Mouse (Mus musculus) hindbrain, embryonic 11.5 days (tissue): ENCODE data around the gene Gm42791. TPM values are rescaled to one million over a fixed set of nuclear protein-coding genes. Genes with fewer than 3 reads are reported as not detected.

Source experiments
- ATAC-seq: fragments of 200-750 bp; cut with Nextera tagmentation; 2 replicates; pipeline ENCODE4 v1.8.0; 2017; ENCODE audit warnings: mild to moderate bottlenecking, moderate TSS enrichment, moderate library complexity; ENCODE audit not compliant: low FRiP score
- DNase-seq: peaks from one replicate; pipeline ENCODE4 v3.0.0-alpha.2; 2015; ENCODE audit warnings: low spot score
- H3K27ac ChIP-seq: fragments of 300-500 bp; sonication (generic); 2 replicates; pipeline ENCODE4 v1.5.1; 2014; ENCODE audit warnings: mild to moderate bottlenecking, low read depth, low read length
- H3K27me3 ChIP-seq: fragments of 300-500 bp; sonication (generic); 2 replicates; pipeline ENCODE4 v1.6.1; 2014; ENCODE audit warnings: mild to moderate bottlenecking, low read length, moderate library complexity, mixed read lengths; ENCODE audit not compliant: control insufficient read depth, insufficient read depth
- H3K36me3 ChIP-seq: fragments of 300-500 bp; sonication (generic); 2 replicates; pipeline ENCODE4 v1.6.1; 2014; ENCODE audit warnings: mild to moderate bottlenecking, low read length, moderate library complexity, mixed read lengths; ENCODE audit not compliant: control insufficient read depth, insufficient read depth
- H3K4me1 ChIP-seq: fragments of 300-500 bp; sonication (generic); replicated peaks from 2 replicates; pipeline ENCODE4 v1.6.1; 2014; ENCODE audit warnings: low read length, mixed read lengths; ENCODE audit not compliant: control insufficient read depth, insufficient read depth
- H3K4me2 ChIP-seq: fragments of 300-500 bp; sonication (generic); replicated peaks from 2 replicates; pipeline ENCODE4 v1.6.1; 2014; ENCODE audit warnings: mild to moderate bottlenecking, low read depth, low read length
- H3K4me3 ChIP-seq: fragments of 300-500 bp; sonication (generic); 2 replicates; pipeline ENCODE4 v1.5.1; 2014; ENCODE audit warnings: low read depth, low read length
- H3K9ac ChIP-seq: fragments of 300-500 bp; sonication (generic); 2 replicates; pipeline ENCODE4 v1.6.1; 2014; ENCODE audit warnings: low read depth, low read length
- H3K9me3 ChIP-seq: fragments of 300-500 bp; sonication (generic); 2 replicates; pipeline ENCODE4 v1.6.1; 2016; ENCODE audit warnings: low read length; ENCODE audit not compliant: control insufficient read depth
- WGBS: fragments of 180-500 bp; shearing (Covaris S2); extraction: QIAGEN DNeasy Blood & Tissue Kit; methylation state at CpG from one replicate; pipeline ENCODE4 v1.1.7; 2014; 5-methylcytosine and 5-hydroxymethylcytosine counted together
- polyA plus RNA-seq: library from polyadenylated mRNA; unstranded; fragments of >200 nt; fragmentation: Nextera tagmentation; extraction: Ambion mirVana; gene quantifications from 2 replicates; pipeline ENCODE4 v1.2.1, GENCODE M21; 2014

The Gm42791 gene
- polyA plus RNA-seq, 1 experiment from 2014 or later = not detected

DNA sequence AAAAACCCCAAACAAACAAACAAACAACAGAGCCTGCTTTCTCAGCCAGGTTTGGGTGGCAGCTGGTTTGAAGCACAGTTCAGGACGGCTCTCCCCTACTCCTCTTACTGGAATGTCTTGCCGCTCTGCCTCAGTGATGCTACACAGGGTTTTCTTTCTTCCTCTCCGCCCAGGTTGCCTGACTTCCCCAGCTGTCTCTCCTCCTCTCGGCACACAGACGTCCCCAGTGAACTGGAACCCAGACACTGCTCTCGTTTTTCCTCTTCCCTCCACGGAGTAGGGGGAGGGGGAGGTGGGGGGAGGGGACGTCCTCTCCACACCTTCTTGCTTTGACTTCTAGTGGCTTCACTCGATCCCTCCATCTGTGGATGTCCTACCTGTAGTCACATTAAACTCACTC is 10.1 kb upstream of the Gm42791 start:
- DNase-seq (no peak), ATAC-seq (no peak)
- Histone ChIP-seq H3K36me3 (no peaks in the 10 kb centered on the region), H3K9ac (no peak overlapping the region), H3K27ac (no peak overlapping the region), H3K4me2 (no peak overlapping the region), H3K9me3 (no peaks in the 10 kb centered on the region), H3K4me1 (no peaks in the 10 kb centered on the region; the same call in 1 of the 2 replicates), H3K4me3 (no peak overlapping the region), H3K27me3 (no peaks in the 10 kb centered on the region)
- 34% methylated on average over 9 of the region's 9 CpGs for WGBS

DNA sequence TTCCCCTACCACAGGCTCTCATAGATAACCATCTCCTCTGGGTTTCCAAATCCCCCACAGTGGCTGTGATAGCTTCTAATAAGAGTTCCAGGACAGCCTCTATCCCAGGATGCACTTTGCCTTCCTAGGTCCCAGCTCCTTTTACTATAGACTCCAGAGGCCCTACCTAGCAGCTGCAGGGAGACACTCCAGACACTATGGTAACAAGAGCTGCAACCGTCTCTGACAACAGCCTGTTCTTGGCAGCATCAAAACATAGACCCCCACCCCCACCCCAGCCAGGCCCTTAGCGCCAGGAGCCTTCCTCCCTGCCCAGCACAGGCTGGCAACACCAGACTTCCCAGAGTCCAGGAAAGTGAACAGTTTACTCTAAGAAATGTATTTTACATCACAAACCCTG is 8.2 kb upstream of the Gm42791 start:
- ATAC-seq (no peak), DNase-seq (no peak)
- WGBS = 43% methylated on average over 2 of the region's 2 CpGs
- H3K9ac ChIP-seq = no peak overlapping the region
- H3K4me1 ChIP-seq = no peaks in the 10 kb centered on the region; the same call in 1 of the 2 replicates
- H3K4me2 ChIP-seq = no peak overlapping the region
- H3K4me3 ChIP-seq = no peak overlapping the region
- H3K27me3 ChIP-seq = no peaks in the 10 kb centered on the region
- H3K9me3 ChIP-seq = no peaks in the 10 kb centered on the region
- H3K36me3 ChIP-seq = no peaks in the 10 kb centered on the region
- H3K27ac ChIP-seq = no peak overlapping the region

GRCm38 (mm10) chr5:149002803-149003115 is 7.8 kb upstream of the Gm42791 start:
- DNase-seq (no peak), ATAC-seq (no peak)
- no peaks in the 10 kb centered on the region for H3K27me3 ChIP-seq
- 72% methylated on average over 6 of the region's 6 CpGs for WGBS
- H3K4me3 ChIP-seq = no peak overlapping the region
- H3K36me3 ChIP-seq = no peaks in the 10 kb centered on the region
- H3K9ac ChIP-seq = no peak overlapping the region
- H3K9me3 ChIP-seq = no peaks in the 10 kb centered on the region
- no peak overlapping the region for H3K4me2 ChIP-seq
- no peak overlapping the region for H3K27ac ChIP-seq
- no peaks in the 10 kb centered on the region; the same call in 1 of the 2 replicates for H3K4me1 ChIP-seq

DNA sequence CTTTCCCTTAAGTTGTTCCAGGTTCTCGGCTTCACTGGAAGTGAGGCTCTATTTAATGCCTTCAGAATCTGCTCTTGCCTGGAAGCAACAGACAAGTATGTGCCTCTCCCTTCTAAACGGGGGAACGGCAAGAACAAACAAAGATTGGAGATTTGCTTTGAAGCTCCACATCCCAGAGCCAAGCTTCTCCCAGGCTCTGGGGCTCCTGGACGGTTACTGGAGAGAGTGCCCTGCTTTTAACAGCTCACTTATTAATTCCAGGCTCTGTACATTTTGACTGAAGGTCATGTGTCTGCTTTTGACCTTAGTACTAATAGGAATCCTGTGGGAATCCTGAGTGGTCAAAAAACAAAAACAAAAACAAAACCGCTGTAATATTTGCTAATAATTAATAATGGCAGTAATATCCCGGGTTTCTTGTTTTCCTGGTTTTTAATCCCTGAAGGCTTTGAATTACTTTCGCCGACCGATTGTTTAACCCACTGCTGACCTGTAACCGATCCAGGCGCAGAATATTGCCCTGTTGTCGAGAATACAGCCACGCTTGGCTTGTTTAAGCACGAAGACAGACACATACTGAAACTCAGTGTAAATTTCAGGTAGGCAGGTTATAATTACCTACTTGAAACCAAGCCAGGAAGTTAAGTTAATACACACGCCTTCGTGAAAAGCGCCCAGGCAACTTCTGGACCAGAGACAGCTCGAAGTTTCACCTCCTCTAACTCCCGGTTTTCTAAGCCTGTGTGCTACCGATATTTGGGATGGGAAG is 7.3 kb upstream of the Gm42791 start:
- H3K4me2 ChIP-seq = no peak overlapping the region
- H3K9me3 ChIP-seq = no peaks in the 10 kb centered on the region
- DNase-seq (no peak), ATAC-seq (no peak)
- no peak overlapping the region for H3K9ac ChIP-seq
- no peak overlapping the region for H3K4me3 ChIP-seq
- no peaks in the 10 kb centered on the region for H3K36me3 ChIP-seq
- no peaks in the 10 kb centered on the region; the same call in 1 of the 2 replicates for H3K4me1 ChIP-seq
- no peaks in the 10 kb centered on the region for H3K27me3 ChIP-seq
- H3K27ac ChIP-seq = no peak overlapping the region
- WGBS = 69% methylated on average over 20 of the region's 20 CpGs

DNA sequence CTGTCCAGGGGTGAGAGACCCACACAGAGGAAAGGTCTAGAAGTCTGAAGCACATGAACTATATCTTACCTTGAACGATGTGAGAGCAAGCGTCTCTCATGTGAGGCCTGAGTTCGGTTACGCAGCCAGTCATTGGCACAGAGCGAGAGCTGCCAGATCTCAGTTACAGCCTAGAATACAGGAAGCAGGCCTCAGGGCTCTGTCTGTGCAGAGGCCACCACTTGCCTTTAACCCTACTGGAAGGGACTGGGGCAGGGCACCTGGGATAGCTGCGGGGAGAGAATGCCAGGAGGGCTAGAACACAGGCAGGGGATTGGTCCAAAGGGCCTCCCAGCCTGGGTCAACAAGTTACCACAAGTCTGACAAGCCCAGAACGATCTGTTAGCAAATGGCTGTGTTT is 4.9 kb upstream of the Gm42791 start:
- Histone ChIP-seq H3K4me3 (no peak overlapping the region), H3K9me3 (no peaks in the 10 kb centered on the region), H3K9ac (no peak overlapping the region), H3K36me3 (no peaks in the 10 kb centered on the region), H3K4me2 (no peak overlapping the region), H3K27me3 (no peaks in the 10 kb centered on the region), H3K4me1 (peaks cover 4% of the 10 kb centered on the region; the same call in 1 of the 2 replicates), H3K27ac (no peak overlapping the region)
- DNase-seq (no peak), ATAC-seq (no peak)
- 95% methylated on average over 7 of the region's 7 CpGs for WGBS

DNA sequence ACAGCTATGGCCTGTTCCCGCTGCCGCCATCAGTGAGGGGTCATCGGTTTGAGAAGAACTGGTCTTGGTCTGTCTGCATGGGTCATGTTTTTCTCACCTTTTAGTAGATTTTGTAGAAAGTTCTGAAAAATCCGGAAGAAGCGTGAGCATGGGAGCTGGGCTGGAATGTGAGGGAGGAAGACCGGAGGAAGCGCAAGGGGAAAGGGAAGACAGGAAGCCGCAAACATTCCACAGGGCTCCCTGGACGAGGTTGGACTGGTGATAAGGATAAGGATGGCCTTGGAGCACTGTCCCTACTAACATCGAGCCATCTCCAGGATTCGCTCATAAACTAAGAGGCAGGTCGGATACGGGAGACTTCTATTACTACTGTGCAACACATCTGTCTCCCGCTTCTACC is 3.6 kb upstream of the Gm42791 start:
- no peaks in the 10 kb centered on the region for H3K36me3 ChIP-seq
- no peak overlapping the region for H3K9ac ChIP-seq
- H3K27ac ChIP-seq = no peak overlapping the region
- no peaks in the 10 kb centered on the region for H3K27me3 ChIP-seq
- no peak overlapping the region for H3K4me2 ChIP-seq
- no peaks in the 10 kb centered on the region for H3K9me3 ChIP-seq
- no peak overlapping the region for H3K4me3 ChIP-seq
- DNase-seq = no peak
- no peak for ATAC-seq
- H3K4me1 ChIP-seq = peaks cover 4% of the 10 kb centered on the region; the same call in 1 of the 2 replicates
- WGBS = 90% methylated on average over 14 of the region's 14 CpGs

DNA sequence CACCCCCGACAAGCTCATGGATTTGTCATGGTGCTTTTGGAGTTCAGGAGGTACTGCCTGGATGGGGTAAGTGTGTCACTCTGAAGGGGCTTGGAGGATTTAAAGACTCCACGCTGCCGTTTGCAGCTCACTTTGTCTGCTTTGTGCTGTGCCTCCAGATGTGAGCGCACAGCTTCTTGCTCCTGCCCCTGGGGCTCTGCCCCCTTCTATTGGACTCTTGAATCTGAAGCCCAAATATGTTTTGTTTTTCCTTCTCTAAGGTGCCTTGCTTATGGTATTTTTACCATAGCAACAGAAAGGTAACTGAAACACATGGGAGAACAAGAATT is 1.7 kb upstream of the Gm42791 start:
- H3K27ac ChIP-seq = no peak overlapping the region
- H3K4me2 ChIP-seq = no peak overlapping the region
- H3K9ac ChIP-seq = no peak overlapping the region
- H3K9me3 ChIP-seq = no peaks in the 10 kb centered on the region
- 67% methylated on average over 4 of the region's 4 CpGs for WGBS
- H3K36me3 ChIP-seq = no peaks in the 10 kb centered on the region
- H3K27me3 ChIP-seq = no peaks in the 10 kb centered on the region
- DNase-seq = no peak
- H3K4me3 ChIP-seq = no peak overlapping the region
- peaks cover 4% of the 10 kb centered on the region; the same call in 1 of the 2 replicates for H3K4me1 ChIP-seq
- ATAC-seq = no peak

DNA sequence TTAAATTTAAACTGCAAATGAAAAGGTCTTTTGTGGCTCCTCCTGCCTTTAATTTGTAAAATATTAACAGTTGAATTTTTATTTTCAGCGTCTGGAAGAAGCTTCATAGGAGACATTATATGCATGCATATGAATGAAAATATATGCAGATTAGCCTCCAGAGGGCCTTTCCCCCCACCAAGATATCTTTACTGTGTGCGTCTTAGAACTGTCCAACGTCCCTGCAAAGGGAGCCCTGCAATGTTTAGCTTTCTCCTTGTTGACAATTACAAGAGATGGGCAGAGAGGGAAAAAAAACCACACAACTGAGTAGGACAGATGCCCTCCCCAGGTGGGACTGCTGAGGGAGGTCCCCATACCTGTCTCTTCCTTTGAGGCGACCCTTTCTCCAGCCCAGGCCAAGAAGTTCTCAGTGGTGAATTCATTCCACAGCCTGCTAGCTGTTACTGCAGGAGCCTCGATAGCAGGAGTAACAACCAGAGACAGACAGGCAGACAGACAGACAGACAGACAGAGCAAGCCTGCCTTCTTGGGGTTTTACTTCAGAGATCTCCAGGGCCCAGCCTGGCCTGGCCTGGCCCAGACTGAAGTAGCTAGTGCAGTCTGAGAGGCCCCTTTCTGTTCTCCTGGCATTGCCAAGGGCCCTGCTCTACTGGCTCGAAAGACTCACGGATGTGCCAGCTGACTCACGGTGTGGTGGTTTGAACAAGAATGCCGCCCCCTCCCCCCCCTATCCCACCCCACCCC is 1.2 kb upstream of the Gm42791 start:
- H3K4me1 ChIP-seq = peaks cover 4% of the 10 kb centered on the region; the same call in 1 of the 2 replicates
- no peaks in the 10 kb centered on the region for H3K36me3 ChIP-seq
- no peak overlapping the region for H3K4me2 ChIP-seq
- no peak overlapping the region for H3K27ac ChIP-seq
- no peak overlapping the region for H3K4me3 ChIP-seq
- H3K27me3 ChIP-seq = no peaks in the 10 kb centered on the region
- no peak for ATAC-seq
- WGBS = 60% methylated on average over 9 of the region's 9 CpGs
- no peak for DNase-seq
- no peak overlapping the region for H3K9ac ChIP-seq
- no peaks in the 10 kb centered on the region for H3K9me3 ChIP-seq

DNA sequence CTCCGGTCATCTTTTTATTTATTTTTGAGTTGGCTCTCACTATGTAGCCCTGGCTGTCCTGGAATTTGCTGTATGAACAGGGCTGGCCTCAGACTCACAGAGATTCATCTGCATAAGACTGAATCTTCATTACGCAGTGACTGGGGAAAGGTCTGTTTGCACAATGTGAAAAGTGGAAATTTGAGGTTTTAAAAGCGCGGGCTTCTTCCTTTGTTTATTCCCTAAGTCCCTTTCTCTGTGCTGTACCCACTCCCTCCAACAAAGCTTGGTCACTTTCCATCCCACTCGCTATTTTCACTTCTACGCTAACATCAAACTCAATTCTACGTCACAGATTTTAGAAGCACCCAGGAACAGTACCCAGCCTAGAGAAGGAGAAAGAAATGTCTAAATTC is 639 bp downstream of the Gm42791 start:
- H3K4me3 ChIP-seq = peak overlapping the region; percentile 51
- no peaks in the 10 kb centered on the region for H3K36me3 ChIP-seq
- H3K9me3 ChIP-seq = no peaks in the 10 kb centered on the region
- ATAC-seq (no peak), DNase-seq (no peak)
- H3K27me3 ChIP-seq = no peaks in the 10 kb centered on the region
- peak overlapping the region; percentile 81 for H3K4me2 ChIP-seq
- H3K4me1 ChIP-seq = peaks cover 4% of the 10 kb centered on the region; the same call in 1 of the 2 replicates
- H3K27ac ChIP-seq = peak overlapping the region; percentile 93
- H3K9ac ChIP-seq = peak overlapping the region; percentile 75
- 39% methylated on average over 7 of the region's 7 CpGs for WGBS
